ENCODE assay signal across 11 mouse cellular contexts in genomic region chr8:106610958-106611640, GRCm38 (mm10). TPM values are rescaled to one million over a fixed set of nuclear protein-coding genes. Genes with fewer than 3 reads are reported as not detected.
DNase-seq lines count a peak whose midpoint lies in the region; ATAC-seq and TF ChIP-seq lines count a peak whose summit lies in the region.
"Had no signal": no experiment of that assay in that cellular context is flagged by ENCODE, and none has a peak within 500 bp of the region (broad histone marks: within the 10 kb centered on the region; RNA-seq: fewer than 3 reads in every experiment).

No protein-coding gene starts in this region.

- TF ChIP-seq POLR2A in liver, adult 2 months (IDR thresholded peaks at IDR 0.05; ENCODE audit: extremely low read depth, insufficient read depth, low read length): no peak
- no peak for TF ChIP-seq POLR2A in small intestine, adult 2 months (IDR thresholded peaks at IDR 0.05; ENCODE audit: low read depth, low read length)

- peak overlapping the region; percentile 77 for H3K27ac ChIP-seq in liver, adult 2 months (replicated peaks; ENCODE audit: insufficient read depth, low read depth, low read length)
- H3K27ac ChIP-seq in intestine, postnatal 0 days (ENCODE audit: low read depth, low read length): peak overlapping the region; percentile 62
- peak overlapping the region; percentile 53 for H3K27ac ChIP-seq in liver, embryonic 15.5 days (replicated peaks)
- peak overlapping the region; percentile 83 for H3K27ac ChIP-seq in small intestine, adult 2 months (ENCODE audit: insufficient read depth, low read depth, low read length)
- no peak overlapping the region for H3K27ac ChIP-seq in hindbrain, embryonic 13.5 days
- no peak overlapping the region for H3K27ac ChIP-seq in forebrain, embryonic 14.5 days (ENCODE audit: low read depth, low read length)
- H3K27ac ChIP-seq: embryonic facial prominence, embryonic 12.5 days; midbrain, embryonic 15.5 days had no signal

- no peak for TF ChIP-seq CTCF in liver, adult 2 months (IDR thresholded peaks at IDR 0.05; ENCODE audit: low read depth, low read length)
- TF ChIP-seq CTCF in intestine, postnatal 0 days (IDR thresholded peaks at IDR 0.05; ENCODE audit: low read depth): no peak
- no peak for TF ChIP-seq CTCF in small intestine, adult 2 months (IDR thresholded peaks at IDR 0.05; ENCODE audit: extremely low read depth, insufficient read length, insufficient replicate concordance, low read depth, low read length)

- no peaks in the 10 kb centered on the region for H3K36me3 ChIP-seq in liver, adult 2 months (ENCODE audit: control insufficient read depth, insufficient read depth, low read length)
- no peaks in the 10 kb centered on the region; the same call in 1 of the 2 replicates for H3K36me3 ChIP-seq in intestine, postnatal 0 days (ENCODE audit: control insufficient read depth, insufficient read depth)
- no peaks in the 10 kb centered on the region for H3K36me3 ChIP-seq in liver, embryonic 15.5 days (replicated peaks)
- H3K36me3 ChIP-seq in small intestine, adult 2 months (ENCODE audit: control insufficient read depth, insufficient read depth, low read length): peaks cover 14% of the 10 kb centered on the region
- no peaks in the 10 kb centered on the region for H3K36me3 ChIP-seq in hindbrain, embryonic 13.5 days
- no peaks in the 10 kb centered on the region for H3K36me3 ChIP-seq in forebrain, embryonic 14.5 days (ENCODE audit: control insufficient read depth, insufficient read depth, low read length)
- H3K36me3 ChIP-seq: embryonic facial prominence, embryonic 12.5 days; midbrain, embryonic 15.5 days had no signal

- DNase-seq in liver, adult 2 months (ENCODE audit: extremely low read depth, low read depth, low spot score): peak; percentile 77
- no peak for DNase-seq in liver
- DNase-seq in forebrain, embryonic 14.5 days (ENCODE audit: low spot score): no peak
- DNase-seq in adrenal gland, postnatal 25 days: no peak
- DNase-seq: gastrocnemius, postnatal 36 days had no signal

- H3K27me3 ChIP-seq in liver, adult 2 months (ENCODE audit: control insufficient read depth, insufficient read depth, low read length): no peaks in the 10 kb centered on the region
- no peaks in the 10 kb centered on the region for H3K27me3 ChIP-seq in intestine, postnatal 0 days (replicated peaks; ENCODE audit: control insufficient read depth, insufficient read depth, low read length)
- peaks cover 11% of the 10 kb centered on the region for H3K27me3 ChIP-seq in liver, embryonic 15.5 days
- no peaks in the 10 kb centered on the region for H3K27me3 ChIP-seq in small intestine, adult 2 months (ENCODE audit: control insufficient read depth, insufficient read depth, low read length)
- H3K27me3 ChIP-seq in hindbrain, embryonic 13.5 days: peaks cover 14% of the 10 kb centered on the region
- H3K27me3 ChIP-seq in forebrain, embryonic 14.5 days (replicated peaks; ENCODE audit: control insufficient read depth, insufficient read depth, low read length): no peaks in the 10 kb centered on the region

- no peak overlapping the region for H3K9ac ChIP-seq in liver, adult 2 months (ENCODE audit: low read depth, low read length)
- H3K9ac ChIP-seq in intestine, postnatal 0 days (ENCODE audit: low read depth, low read length): no peak overlapping the region
- H3K9ac ChIP-seq in liver, embryonic 15.5 days: no peak overlapping the region
- H3K9ac ChIP-seq in hindbrain, embryonic 13.5 days: no peak overlapping the region
- no peak overlapping the region for H3K9ac ChIP-seq in forebrain, embryonic 14.5 days (ENCODE audit: low read length)
- H3K9ac ChIP-seq: embryonic facial prominence, embryonic 12.5 days; midbrain, embryonic 15.5 days had no signal

- H3K9me3 ChIP-seq in intestine, postnatal 0 days (ENCODE audit: control insufficient read depth): no peaks in the 10 kb centered on the region
- no peaks in the 10 kb centered on the region for H3K9me3 ChIP-seq in liver, embryonic 15.5 days (replicated peaks)
- no peaks in the 10 kb centered on the region for H3K9me3 ChIP-seq in hindbrain, embryonic 13.5 days
- no peaks in the 10 kb centered on the region for H3K9me3 ChIP-seq in forebrain, embryonic 14.5 days (replicated peaks; ENCODE audit: control insufficient read depth, low read length)
- H3K9me3 ChIP-seq: embryonic facial prominence, embryonic 12.5 days; midbrain, embryonic 15.5 days had no signal

- H3K4me2 ChIP-seq in intestine, postnatal 0 days (replicated peaks; ENCODE audit: low read depth): no peak overlapping the region; the same call in 1 of the 2 replicates
- no peak overlapping the region for H3K4me2 ChIP-seq in liver, embryonic 15.5 days
- no peak overlapping the region for H3K4me2 ChIP-seq in hindbrain, embryonic 13.5 days
- H3K4me2 ChIP-seq in forebrain, embryonic 14.5 days (ENCODE audit: low read length): no peak overlapping the region
- H3K4me2 ChIP-seq: embryonic facial prominence, embryonic 12.5 days; midbrain, embryonic 15.5 days had no signal

- ATAC-seq in intestine, postnatal 0 days: peak; percentile 31
- no peak for ATAC-seq in liver, embryonic 15.5 days (ENCODE audit: insufficient read depth)
- no peak for ATAC-seq in hindbrain, embryonic 13.5 days (ENCODE audit: low FRiP score)
- no peak for ATAC-seq in forebrain, embryonic 14.5 days
- ATAC-seq: midbrain, embryonic 15.5 days had no signal

- WGBS in liver, adult 2 months: 20% methylated on average over 9 of the region's 9 CpGs
- WGBS in intestine, postnatal 0 days: 36% methylated on average over 9 of the region's 9 CpGs
- WGBS in liver, embryonic 15.5 days (ENCODE audit: insufficient replicate concordance): 40% methylated on average over 9 of the region's 9 CpGs
- 25% methylated on average over 9 of the region's 9 CpGs for WGBS in small intestine, adult 2 months
- 58% methylated on average over 9 of the region's 9 CpGs for WGBS in hindbrain, embryonic 13.5 days
- 64% methylated on average over 9 of the region's 9 CpGs for WGBS in forebrain, embryonic 14.5 days

- no peak overlapping the region for H3K4me3 ChIP-seq in liver, adult 2 months (ENCODE audit: insufficient read depth, low read depth, low read length)
- H3K4me3 ChIP-seq in intestine, postnatal 0 days (ENCODE audit: low read depth, low read length): no peak overlapping the region
- H3K4me3 ChIP-seq in liver, embryonic 15.5 days (replicated peaks): no peak overlapping the region
- H3K4me3 ChIP-seq in small intestine, adult 2 months (ENCODE audit: low read depth, low read length): no peak overlapping the region
- H3K4me3 ChIP-seq in hindbrain, embryonic 13.5 days: no peak overlapping the region
- H3K4me3 ChIP-seq in forebrain, embryonic 14.5 days (ENCODE audit: low read depth, low read length): no peak overlapping the region
- H3K4me3 ChIP-seq: embryonic facial prominence, embryonic 12.5 days; midbrain, embryonic 15.5 days had no signal

- H3K4me1 ChIP-seq in liver, adult 2 months (ENCODE audit: control insufficient read depth, insufficient read depth, low read length): peaks cover 11% of the 10 kb centered on the region
- H3K4me1 ChIP-seq in intestine, postnatal 0 days (replicated peaks; ENCODE audit: control insufficient read depth, insufficient read depth, low read length): peaks cover 25% of the 10 kb centered on the region
- H3K4me1 ChIP-seq in liver, embryonic 15.5 days (replicated peaks): peaks cover 29% of the 10 kb centered on the region
- peaks cover 47% of the 10 kb centered on the region for H3K4me1 ChIP-seq in small intestine, adult 2 months (ENCODE audit: control insufficient read depth, insufficient read depth, insufficient read length, low read length)
- no peaks in the 10 kb centered on the region for H3K4me1 ChIP-seq in hindbrain, embryonic 13.5 days (replicated peaks)
- no peaks in the 10 kb centered on the region for H3K4me1 ChIP-seq in forebrain, embryonic 14.5 days (ENCODE audit: control insufficient read depth, insufficient read depth, low read length)
- H3K4me1 ChIP-seq: embryonic facial prominence, embryonic 12.5 days; midbrain, embryonic 15.5 days had no signal

- peaks cover 6% of the 10 kb centered on the region; the same call in 1 of the 2 replicates for H3K79me2 ChIP-seq in liver, adult 2 months (ENCODE audit: control insufficient read depth, insufficient read depth, low read length)

RNA-seq across cellular contexts. Expression of gene Cdh1, which starts 7.9 kb away (rescaled TPM):
- total RNA-seq in liver, adult 2 months (2014; rRNA removed): 17.5 and 29.9 TPM in 2 replicates
- 8.8 and 19.8 TPM in 2 replicates for polyA plus RNA-seq in liver, adult 2 months (2012; rRNA removed)
- 82.1 and 88.1 TPM in 2 replicates for polyA plus RNA-seq in intestine, postnatal 0 days (2015; fragmentation: Nextera tagmentation; extraction: Ambion mirVana)
- polyA plus RNA-seq in liver, embryonic 15.5 days (2015; fragmentation: Nextera tagmentation; extraction: Ambion mirVana): 19.0 and 23.2 TPM in 2 replicates
- 88.3 and 234 TPM in 2 replicates for polyA plus RNA-seq in small intestine, adult 2 months (2012; rRNA removed)
- 1.7 and 2.3 TPM in 2 replicates for polyA plus RNA-seq in hindbrain, embryonic 13.5 days (2015; fragmentation: Nextera tagmentation; extraction: Ambion mirVana)
- polyA plus RNA-seq in forebrain, embryonic 14.5 days (2014; fragmentation: Nextera tagmentation; extraction: Ambion mirVana): 1.9 and 3.2 TPM in 2 replicates
- total RNA-seq in adrenal gland, postnatal 25 days (2021): 0.06 and 0.48 TPM in 2 replicates

RNA-seq across cellular contexts. Expression of gene Gm10073, which starts 37.8 kb away (rescaled TPM):
- total RNA-seq in liver, adult 2 months (2014; rRNA removed): 11.3 and 12.4 TPM in 2 replicates
- 64.6 and 78.5 TPM in 2 replicates for polyA plus RNA-seq in liver, adult 2 months (2012; rRNA removed)
- polyA plus RNA-seq in intestine, postnatal 0 days (2015; fragmentation: Nextera tagmentation; extraction: Ambion mirVana): 8.8 and 9.2 TPM in 2 replicates
- 4.0 and 7.3 TPM in 2 replicates for polyA plus RNA-seq in liver, embryonic 15.5 days (2015; fragmentation: Nextera tagmentation; extraction: Ambion mirVana)
- polyA plus RNA-seq in small intestine, adult 2 months (2012; rRNA removed): 78.0 and 81.0 TPM in 2 replicates
- 6.1 and 9.5 TPM in 2 replicates for polyA plus RNA-seq in hindbrain, embryonic 13.5 days (2015; fragmentation: Nextera tagmentation; extraction: Ambion mirVana)
- 5.8 and 7.7 TPM in 2 replicates for polyA plus RNA-seq in forebrain, embryonic 14.5 days (2014; fragmentation: Nextera tagmentation; extraction: Ambion mirVana)
- 101 and 113 TPM in 2 replicates for total RNA-seq in adrenal gland, postnatal 25 days (2021)

Comparison
In these comparisons a context has a peak if more than half of its experiments do, and no peak if none do; other contexts are left out.
1. H3K27ac ChIP-seq: peak in liver, adult 2 months (single experiment), intestine, postnatal 0 days (single experiment), liver, embryonic 15.5 days (single experiment) and small intestine, adult 2 months (single experiment); none in hindbrain, embryonic 13.5 days (single experiment) and forebrain, embryonic 14.5 days (single experiment).